Mouse (Mus musculus): ENCODE data around the gene Tbl3.

- no peak for TF ChIP-seq CTCF (IDR thresholded peaks at IDR 0.05; ENCODE audit: low read depth)
- TF ChIP-seq EP300 (IDR thresholded peaks at IDR 0.05; ENCODE audit: low read depth), result no peak
These were observed 57.8 kb downstream of the Tbl3 start for GRCm38 (mm10) chr17:24649581-24650069.

All from heart, postnatal 0 days (tissue).